Mouse (Mus musculus) midbrain, postnatal 0 days (tissue): ENCODE results near the gene Nomo1. TPM values are rescaled to one million over a fixed set of nuclear protein-coding genes. Genes with fewer than 3 reads are reported as not detected.

Experiments used
- ATAC-seq: fragments of 200-750 bp; cut with Nextera tagmentation; 2 replicates; pipeline ENCODE4 v1.8.0; 2017; ENCODE audit warnings: moderate number of reproducible peaks, mild to moderate bottlenecking, moderate TSS enrichment, moderate library complexity; ENCODE audit not compliant: low FRiP score
- DNase-seq: peaks from one replicate; pipeline ENCODE4 v3.0.0-alpha.2; 2015; ENCODE audit warnings: low spot score
- H3K27ac ChIP-seq: fragments of 300-500 bp; sonication (generic); 2 replicates; pipeline ENCODE4 v1.5.1; 2014; ENCODE audit warnings: low read depth, mild to moderate bottlenecking, low read length, mixed read lengths
- H3K27me3 ChIP-seq: fragments of 300-500 bp; sonication (generic); 2 replicates; pipeline ENCODE4 v1.6.1; 2014; ENCODE audit warnings: low read length, control low read depth, mixed read lengths; ENCODE audit not compliant: insufficient read depth
- H3K36me3 ChIP-seq: fragments of 300-500 bp; sonication (generic); 2 replicates; pipeline ENCODE4 v1.6.1; 2014; ENCODE audit warnings: low read length, control low read depth, mixed read lengths; ENCODE audit not compliant: insufficient read depth
- H3K4me1 ChIP-seq: fragments of 300-500 bp; sonication (generic); 2 replicates; pipeline ENCODE4 v1.6.1; 2014; ENCODE audit warnings: mild to moderate bottlenecking, control low read depth, antibody characterized with exemption, low read length, mixed read lengths; ENCODE audit not compliant: insufficient read depth
- H3K4me2 ChIP-seq: fragments of 300-500 bp; sonication (generic); 2 replicates; pipeline ENCODE4 v1.6.1; 2014; ENCODE audit warnings: low read depth, mild to moderate bottlenecking, low read length, mixed read lengths; ENCODE audit not compliant: poor library complexity, severe bottlenecking
- H3K4me3 ChIP-seq: fragments of 300-500 bp; sonication (generic); 2 replicates; pipeline ENCODE4 v1.5.1; 2014; ENCODE audit warnings: low read depth, mild to moderate bottlenecking, low read length, moderate library complexity
- H3K9ac ChIP-seq: fragments of 300-500 bp; sonication (generic); replicated peaks from 2 replicates; pipeline ENCODE4 v1.6.1; 2014; ENCODE audit warnings: mild to moderate bottlenecking, low read length, moderate library complexity, mixed read lengths; ENCODE audit not compliant: poor library complexity, severe bottlenecking
- H3K9me3 ChIP-seq: fragments of 300-500 bp; sonication (generic); 2 replicates; pipeline ENCODE4 v1.6.1; 2016; ENCODE audit warnings: low read length, control low read depth
- CTCF ChIP-seq: IDR thresholded peaks from 2 replicates; pipeline ENCODE4 v1.5.1; 2016; ENCODE audit warnings: antibody characterized with exemption, mild to moderate bottlenecking
- WGBS: fragments of 180-500 bp; shearing (Covaris S2); extraction: QIAGEN DNeasy Blood & Tissue Kit; methylation state at CpG from one replicate; pipeline ENCODE4 v1.1.7; 2014; 5-methylcytosine and 5-hydroxymethylcytosine counted together
- polyA plus RNA-seq: library from polyadenylated mRNA; unstranded; fragments of >200 nt; fragmentation: Nextera tagmentation; extraction: Ambion mirVana; gene quantifications from 2 replicates; pipeline ENCODE4 v1.2.1, GENCODE M21; 2015
- total RNA-seq: library from RNA; depleted of rRNA; stranded (reverse); fragments of >200 nt; gene quantifications from 2 replicates; pipeline ENCODE4 v1.2.3, GENCODE M21; 2014; rRNA removed

Nomo1 gene
- total and polyA plus RNA-seq, 2 experiments from 2014 or later: 38.7 to 44.2 TPM

GRCm38 (mm10) chr7:46130723-46131122 lies 97.2 kb downstream of the Nomo1 start:
- H3K4me1 ChIP-seq: peaks cover 11% of the 10 kb centered on the region; the same call in 1 of the 2 replicates
- no peak for DNase-seq
- no peak overlapping the region for H3K27ac ChIP-seq
- H3K9ac ChIP-seq: no peak overlapping the region
- no peak overlapping the region for H3K4me2 ChIP-seq
- no peak for TF ChIP-seq CTCF
- WGBS: 68% methylated on average over 7 of the region's 7 CpGs
- H3K27me3 ChIP-seq: no peaks in the 10 kb centered on the region
- no peaks in the 10 kb centered on the region for H3K36me3 ChIP-seq
- no peak overlapping the region for H3K4me3 ChIP-seq
- no peak for ATAC-seq
- H3K9me3 ChIP-seq: no peaks in the 10 kb centered on the region

- TF ChIP-seq CTCF: no peak
- no peak for ATAC-seq
- 26% methylated on average over 3 of the region's 3 CpGs for WGBS
These were observed 97.8 kb downstream of the Nomo1 start for GRCm38 (mm10) chr7:46131266-46131665.

GRCm38 (mm10) chr7:46131806-46132205 lies 98.3 kb downstream of the Nomo1 start:
- no peak overlapping the region for H3K9ac ChIP-seq
- ATAC-seq (no peak), DNase-seq (no peak)
- no peaks in the 10 kb centered on the region for H3K9me3 ChIP-seq
- no peak overlapping the region for H3K4me2 ChIP-seq
- 52% methylated on average over 8 of the region's 8 CpGs for WGBS
- H3K36me3 ChIP-seq: no peaks in the 10 kb centered on the region
- TF ChIP-seq CTCF: no peak
- H3K27ac ChIP-seq: no peak overlapping the region
- H3K27me3 ChIP-seq: no peaks in the 10 kb centered on the region
- peaks cover 11% of the 10 kb centered on the region; the same call in 1 of the 2 replicates for H3K4me1 ChIP-seq
- no peak overlapping the region for H3K4me3 ChIP-seq

More at GRCm38 (mm10) chr7:46131266-46131665, 97.8 kb downstream of the Nomo1 start:
- no peak for DNase-seq
- no peak overlapping the region for H3K4me2 ChIP-seq
- H3K27me3 ChIP-seq: no peaks in the 10 kb centered on the region
- no peaks in the 10 kb centered on the region for H3K9me3 ChIP-seq
- no peak overlapping the region for H3K27ac ChIP-seq
- peaks cover 11% of the 10 kb centered on the region; the same call in 1 of the 2 replicates for H3K4me1 ChIP-seq
- H3K36me3 ChIP-seq: no peaks in the 10 kb centered on the region
- no peak overlapping the region for H3K9ac ChIP-seq
- no peak overlapping the region for H3K4me3 ChIP-seq

- no peak for DNase-seq
- Histone ChIP-seq H3K4me3 (no peak overlapping the region), H3K4me2 (no peak overlapping the region), H3K36me3 (no peaks in the 10 kb centered on the region), H3K4me1 (peaks cover 11% of the 10 kb centered on the region; the same call in 1 of the 2 replicates), H3K27me3 (no peaks in the 10 kb centered on the region), H3K9ac (no peak overlapping the region), H3K9me3 (no peaks in the 10 kb centered on the region), H3K27ac (no peak overlapping the region)
- 88% methylated on average over 12 of the region's 12 CpGs for WGBS
- TF ChIP-seq CTCF: no peak
- no peak for ATAC-seq
These were observed 98.7 kb downstream of the Nomo1 start for GRCm38 (mm10) chr7:46132229-46132628.

Other genes starting within 250 kb of the Nomo1 start
- 170 and 172 TPM in 2 replicates for gene Lmtk3, start 250.0 kb upstream of the Nomo1 start, total RNA-seq
- 13.7 and 19.1 TPM in 2 replicates for gene Lmtk3, start 250.0 kb upstream of the Nomo1 start, polyA plus RNA-seq
- gene Sult2b1, start 249.0 kb upstream of the Nomo1 start, total RNA-seq: 5.0 and 5.1 TPM in 2 replicates
- 5.6 and 6.1 TPM in 2 replicates for gene Sult2b1, start 249.0 kb upstream of the Nomo1 start, polyA plus RNA-seq
- 210 and 223 TPM in 2 replicates for gene Cyth2, start 219.1 kb upstream of the Nomo1 start, total RNA-seq
- 219 and 236 TPM in 2 replicates for gene Cyth2, start 219.1 kb upstream of the Nomo1 start, polyA plus RNA-seq
- 0.71 and 2.1 TPM in 2 replicates for gene Kcnj14, start 208.9 kb upstream of the Nomo1 start, total RNA-seq
- 1.5 TPM in 2 replicates for gene Kcnj14, start 208.9 kb upstream of the Nomo1 start, polyA plus RNA-seq
- 31.3 and 34.2 TPM in 2 replicates for gene Grwd1, start 202.8 kb upstream of the Nomo1 start, total RNA-seq
- gene Grwd1, start 202.8 kb upstream of the Nomo1 start, polyA plus RNA-seq: 48.7 and 52.9 TPM in 2 replicates
- 170 and 207 TPM in 2 replicates for gene Kdelr1, start 160.9 kb upstream of the Nomo1 start, total RNA-seq
- gene Kdelr1, start 160.9 kb upstream of the Nomo1 start, polyA plus RNA-seq: 52.0 and 54.8 TPM in 2 replicates
- gene Grin2d, start 155.3 kb upstream of the Nomo1 start, total RNA-seq: 51.6 and 51.7 TPM in 2 replicates
- 5.4 and 6.6 TPM in 2 replicates for gene Grin2d, start 155.3 kb upstream of the Nomo1 start, polyA plus RNA-seq
- gene Syngr4, start 137.0 kb upstream of the Nomo1 start, total RNA-seq: 0.38 TPM in 1 of 2 replicates, not detected in the other
- 0.25 and 0.30 TPM in 2 replicates for gene Syngr4, start 137.0 kb upstream of the Nomo1 start, polyA plus RNA-seq
- gene Tmem143, start 136.8 kb upstream of the Nomo1 start, total RNA-seq: 27.4 and 41.6 TPM in 2 replicates
- gene Tmem143, start 136.8 kb upstream of the Nomo1 start, polyA plus RNA-seq: 5.5 and 5.6 TPM in 2 replicates
- gene Emp3, start 112.3 kb upstream of the Nomo1 start, total RNA-seq: 12.8 and 17.0 TPM in 2 replicates
- 36.4 and 38.5 TPM in 2 replicates for gene Emp3, start 112.3 kb upstream of the Nomo1 start, polyA plus RNA-seq
- gene Ccdc114, start 109.6 kb upstream of the Nomo1 start, total RNA-seq: 4.2 and 7.2 TPM in 2 replicates
- 4.3 and 5.8 TPM in 2 replicates for gene Ccdc114, start 109.6 kb upstream of the Nomo1 start, polyA plus RNA-seq
- 1.3 and 2.1 TPM in 2 replicates for gene Abcc6, start 3.4 kb upstream of the Nomo1 start, total RNA-seq
- gene Abcc6, start 3.4 kb upstream of the Nomo1 start, polyA plus RNA-seq: 0.43 and 0.89 TPM in 2 replicates
- 14.4 and 26.2 TPM in 2 replicates for gene Kcnj11, start 67.1 kb downstream of the Nomo1 start, total RNA-seq
- gene Kcnj11, start 67.1 kb downstream of the Nomo1 start, polyA plus RNA-seq: 2.7 and 2.9 TPM in 2 replicates
- 13.1 and 18.7 TPM in 2 replicates for gene Abcc8, start 146.3 kb downstream of the Nomo1 start, total RNA-seq
- gene Abcc8, start 146.3 kb downstream of the Nomo1 start, polyA plus RNA-seq: 7.2 and 9.6 TPM in 2 replicates
- gene Ush1c, start 204.8 kb downstream of the Nomo1 start, total RNA-seq: 0.44 and 0.85 TPM in 2 replicates
- 1.7 and 1.8 TPM in 2 replicates for gene Ush1c, start 204.8 kb downstream of the Nomo1 start, polyA plus RNA-seq
- 0.11 and 0.28 TPM in 2 replicates for gene Otog, start 207.3 kb downstream of the Nomo1 start, total RNA-seq
- gene Otog, start 207.3 kb downstream of the Nomo1 start, polyA plus RNA-seq: 0.01 and 0.07 TPM in 2 replicates